Mouse (Mus musculus) spleen, adult 2 months (tissue): Measurements from ENCODE around the gene Mprip.

Experiments used
- CTCF ChIP-seq: fragments of 200-500 bp; IDR thresholded peaks from 2 replicates; pipeline ENCODE4 v1.5.1; 2011; ENCODE audit warnings: mild to moderate bottlenecking, inconsistent platforms; ENCODE audit not compliant: insufficient read depth, insufficient read length, insufficient replicate concordance; ENCODE audit errors: extremely low read depth
- POLR2A ChIP-seq: fragments of 200-500 bp; IDR thresholded peaks from 2 replicates; pipeline ENCODE4 v1.6.1; 2011; ENCODE audit warnings: low read depth, low read length, inconsistent platforms

DNA sequence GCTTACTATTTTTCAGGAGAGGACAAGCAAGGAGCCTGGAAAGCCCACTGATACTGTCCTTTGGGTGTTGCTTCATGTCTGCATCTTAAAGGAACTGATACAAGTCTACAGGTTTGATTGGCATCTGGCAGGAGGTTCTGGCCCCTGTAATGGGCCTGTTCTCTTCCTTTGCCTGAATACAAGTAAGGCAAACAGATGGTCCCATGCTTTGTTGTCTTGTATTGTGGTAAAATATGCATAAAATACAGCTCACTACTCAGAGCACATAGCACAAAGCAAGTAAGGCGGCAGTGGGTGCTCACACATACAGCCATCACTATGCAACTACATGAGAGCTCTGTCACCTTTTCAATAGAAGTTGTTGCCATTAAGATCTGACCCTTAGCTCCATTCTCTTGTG is 39.7 kb downstream of the Mprip start:
- TF ChIP-seq POLR2A: no peak
- TF ChIP-seq CTCF: no peak
